ENCODE assay signal across 21 mouse cellular contexts in the genomic region with DNA sequence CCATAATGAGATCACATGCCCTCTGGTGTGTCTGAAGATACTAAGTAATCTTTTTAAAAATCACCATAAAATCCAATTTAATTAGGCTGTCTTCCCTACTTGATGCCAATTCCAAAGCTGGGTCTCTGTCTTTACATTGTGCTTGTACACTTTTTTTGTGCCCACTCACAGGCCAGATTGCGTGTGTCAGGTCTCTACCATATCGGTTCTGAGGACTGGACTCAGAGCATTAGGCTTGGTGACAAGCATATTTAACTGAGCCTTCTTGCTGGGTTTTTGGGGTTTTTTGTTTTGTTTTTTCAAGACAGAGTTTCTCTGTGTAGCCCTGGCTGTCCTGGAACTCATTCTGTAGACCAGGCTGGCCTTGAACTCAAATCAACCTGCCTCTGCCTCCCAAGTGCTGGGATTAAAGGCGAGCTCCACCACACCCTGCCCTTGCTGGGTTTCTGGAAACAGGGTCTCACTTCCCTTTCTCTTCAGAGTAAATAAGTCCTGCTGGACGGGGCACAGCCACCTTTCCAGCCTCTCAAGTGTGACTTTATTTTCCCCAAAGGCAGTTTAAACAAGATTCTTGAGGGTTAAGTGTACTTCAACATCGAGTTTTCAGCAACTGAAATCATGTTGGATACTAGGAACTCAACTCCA. TPM values are rescaled to one million over a fixed set of nuclear protein-coding genes. Genes with fewer than 3 reads are reported as not detected.
DNase-seq lines count a peak whose midpoint lies in the region; ATAC-seq lines count a peak whose summit lies in the region.
"Had no signal": no experiment of that assay in that cellular context is flagged by ENCODE, and none has a peak within 500 bp of the region (broad histone marks: within the 10 kb centered on the region; RNA-seq: fewer than 3 reads in every experiment).

No protein-coding gene starts in this region.

- DNase-seq in heart, adult 18-20 months = no peak
- no peak for DNase-seq in liver, embryonic 11.5 days (ENCODE audit: low spot score)
- DNase-seq in B cell, adult 2 months = peak; percentile 42 to 46
- DNase-seq in T-cell, adult 2 months (ENCODE audit: low spot score) = peak; percentile 31
- no peak for DNase-seq in cerebellum, adult 18-20 months
- no peak for DNase-seq in layer of hippocampus, postnatal 14 days (ENCODE audit: low spot score in 2 of 2)
- DNase-seq: adrenal gland, adult 2 months; cerebellum, adult 11 months; cerebellum, postnatal 36 days; gastrocnemius, postnatal 36 days; heart, postnatal 36 days; kidney, postnatal 14 days; layer of hippocampus, adult 9-11 months; lung, postnatal 10 days had no signal

- no peaks in the 10 kb centered on the region for H3K9me3 ChIP-seq in heart, embryonic 11.5 days (replicated peaks; ENCODE audit: control insufficient read depth, low read length)
- H3K9me3 ChIP-seq in liver, embryonic 11.5 days (ENCODE audit: control insufficient read depth, low read length) = no peaks in the 10 kb centered on the region
- no peaks in the 10 kb centered on the region for H3K9me3 ChIP-seq in liver, embryonic 12.5 days (replicated peaks)
- H3K9me3 ChIP-seq: embryonic facial prominence, embryonic 12.5 days; heart, embryonic 13.5 days; limb, embryonic 15.5 days had no signal

- no peaks in the 10 kb centered on the region for H3K27me3 ChIP-seq in heart, embryonic 11.5 days (ENCODE audit: control insufficient read depth, insufficient read depth, low read length)
- no peaks in the 10 kb centered on the region for H3K27me3 ChIP-seq in liver, embryonic 11.5 days (replicated peaks; ENCODE audit: control insufficient read depth, insufficient read depth, low read length)
- H3K27me3 ChIP-seq in liver, embryonic 12.5 days (replicated peaks) = no peaks in the 10 kb centered on the region
- H3K27me3 ChIP-seq: embryonic facial prominence, embryonic 12.5 days; heart, embryonic 13.5 days; limb, embryonic 15.5 days had no signal

- ATAC-seq in heart, embryonic 11.5 days (replicated peaks; ENCODE audit: insufficient number of reproducible peaks, low FRiP score, low TSS enrichment) = 0 out of 2 replicates have a peak, but pooled peaks have one; percentile 18
- ATAC-seq in liver, embryonic 11.5 days (replicated peaks; ENCODE audit: low FRiP score) = 0 out of 2 replicates have a peak, but pooled peaks have one; percentile 29
- no peak for ATAC-seq in liver, embryonic 12.5 days
- ATAC-seq: inflammation-experienced regulatory T-cells, adult 6 months had no signal

- no peaks in the 10 kb centered on the region for H3K4me1 ChIP-seq in heart, embryonic 11.5 days (ENCODE audit: control insufficient read depth, insufficient read depth, low read length)
- no peaks in the 10 kb centered on the region for H3K4me1 ChIP-seq in liver, embryonic 11.5 days (replicated peaks; ENCODE audit: control insufficient read depth, insufficient read depth, low read length)
- H3K4me1 ChIP-seq in liver, embryonic 12.5 days = no peaks in the 10 kb centered on the region
- H3K4me1 ChIP-seq: embryonic facial prominence, embryonic 12.5 days; heart, embryonic 13.5 days; limb, embryonic 15.5 days had no signal

- 76% methylated on average over 5 of the region's 5 CpGs for WGBS in heart, embryonic 11.5 days (ENCODE audit: insufficient replicate concordance)
- WGBS in liver, embryonic 11.5 days = 72% methylated on average over 5 of the region's 5 CpGs
- WGBS in liver, embryonic 12.5 days (ENCODE audit: insufficient replicate concordance) = 76% methylated on average over 5 of the region's 5 CpGs

- no peak overlapping the region for H3K4me3 ChIP-seq in heart, embryonic 11.5 days (ENCODE audit: low read depth, low read length)
- no peak overlapping the region for H3K4me3 ChIP-seq in liver, embryonic 11.5 days (ENCODE audit: low read depth, low read length)
- no peak overlapping the region for H3K4me3 ChIP-seq in liver, embryonic 12.5 days
- H3K4me3 ChIP-seq: embryonic facial prominence, embryonic 12.5 days; heart, embryonic 13.5 days; limb, embryonic 15.5 days had no signal

- H3K9ac ChIP-seq in heart, embryonic 11.5 days (ENCODE audit: low read depth, low read length) = no peak overlapping the region
- H3K9ac ChIP-seq in liver, embryonic 11.5 days (ENCODE audit: low read depth, low read length) = no peak overlapping the region
- no peak overlapping the region for H3K9ac ChIP-seq in liver, embryonic 12.5 days
- H3K9ac ChIP-seq: embryonic facial prominence, embryonic 12.5 days; heart, embryonic 13.5 days; limb, embryonic 15.5 days had no signal

- H3K27ac ChIP-seq in heart, embryonic 11.5 days (ENCODE audit: low read depth, low read length) = no peak overlapping the region
- no peak overlapping the region for H3K27ac ChIP-seq in liver, embryonic 11.5 days (ENCODE audit: low read depth, low read length)
- H3K27ac ChIP-seq in liver, embryonic 12.5 days = no peak overlapping the region
- H3K27ac ChIP-seq: embryonic facial prominence, embryonic 12.5 days; heart, embryonic 13.5 days; stomach, postnatal 0 days had no signal

- H3K4me2 ChIP-seq in heart, embryonic 11.5 days = no peak overlapping the region
- H3K4me2 ChIP-seq in liver, embryonic 11.5 days = no peak overlapping the region
- H3K4me2 ChIP-seq in liver, embryonic 12.5 days = no peak overlapping the region
- H3K4me2 ChIP-seq: embryonic facial prominence, embryonic 12.5 days; heart, embryonic 13.5 days; limb, embryonic 15.5 days had no signal

- H3K36me3 ChIP-seq in heart, embryonic 11.5 days (ENCODE audit: control insufficient read depth, insufficient read depth, low read length) = peaks cover 37% of the 10 kb centered on the region
- peaks cover 42% of the 10 kb centered on the region for H3K36me3 ChIP-seq in liver, embryonic 11.5 days (ENCODE audit: control insufficient read depth, insufficient read depth, low read length)
- H3K36me3 ChIP-seq in liver, embryonic 12.5 days = peaks cover 91% of the 10 kb centered on the region

RNA-seq across cellular contexts. Expression of gene Clk1, which starts 14.2 kb away (rescaled TPM):
- polyA plus RNA-seq in heart, embryonic 11.5 days (2014; fragmentation: Nextera tagmentation; extraction: Ambion mirVana) = 134 and 148 TPM in 2 replicates
- total RNA-seq in heart, adult 18-20 months (2021) = 10 to 100 TPM; 43.0 to 61.3 TPM
- 124 and 129 TPM in 2 replicates for polyA plus RNA-seq in liver, embryonic 11.5 days (2014; fragmentation: Nextera tagmentation; extraction: Ambion mirVana)
- polyA plus RNA-seq in liver, embryonic 12.5 days (2016; fragmentation: Nextera tagmentation; extraction: Ambion mirVana) = 96.2 and 96.4 TPM in 2 replicates
- total RNA-seq in layer of hippocampus, postnatal 14 days (2021) = 100 to 1,000 TPM; 121 to 136 TPM

RNA-seq across cellular contexts. Expression of gene Bzw1, which starts 17.0 kb away (rescaled TPM):
- 274 and 298 TPM in 2 replicates for polyA plus RNA-seq in heart, embryonic 11.5 days (2014; fragmentation: Nextera tagmentation; extraction: Ambion mirVana)
- 10 to 100 TPM; 66.2 to 70.6 TPM for total RNA-seq in heart, adult 18-20 months (2021)
- 344 and 399 TPM in 2 replicates for polyA plus RNA-seq in liver, embryonic 11.5 days (2014; fragmentation: Nextera tagmentation; extraction: Ambion mirVana)
- 225 and 229 TPM in 2 replicates for polyA plus RNA-seq in liver, embryonic 12.5 days (2016; fragmentation: Nextera tagmentation; extraction: Ambion mirVana)
- 100 to 1,000 TPM; 184 to 185 TPM for total RNA-seq in layer of hippocampus, postnatal 14 days (2021)

RNA-seq across cellular contexts. Expression of gene Nif3l1, which starts 35.3 kb away (rescaled TPM):
- polyA plus RNA-seq in heart, embryonic 11.5 days (2014; fragmentation: Nextera tagmentation; extraction: Ambion mirVana) = 35.0 and 36.4 TPM in 2 replicates
- 10 to 100 TPM; 10.8 to 13.8 TPM for total RNA-seq in heart, adult 18-20 months (2021)
- 44.0 and 45.0 TPM in 2 replicates for polyA plus RNA-seq in liver, embryonic 11.5 days (2014; fragmentation: Nextera tagmentation; extraction: Ambion mirVana)
- 25.2 TPM in 2 replicates for polyA plus RNA-seq in liver, embryonic 12.5 days (2016; fragmentation: Nextera tagmentation; extraction: Ambion mirVana)
- 10 to 100 TPM; 21.4 to 21.8 TPM for total RNA-seq in layer of hippocampus, postnatal 14 days (2021)

RNA-seq across cellular contexts. Expression of gene Ppil3, which starts 35.6 kb away (rescaled TPM):
- polyA plus RNA-seq in heart, embryonic 11.5 days (2014; fragmentation: Nextera tagmentation; extraction: Ambion mirVana) = 36.5 and 37.1 TPM in 2 replicates
- 10 to 100 TPM; 18.3 to 19.5 TPM for total RNA-seq in heart, adult 18-20 months (2021)
- 58.6 and 62.8 TPM in 2 replicates for polyA plus RNA-seq in liver, embryonic 11.5 days (2014; fragmentation: Nextera tagmentation; extraction: Ambion mirVana)
- 34.0 and 39.9 TPM in 2 replicates for polyA plus RNA-seq in liver, embryonic 12.5 days (2016; fragmentation: Nextera tagmentation; extraction: Ambion mirVana)
- total RNA-seq in layer of hippocampus, postnatal 14 days (2021) = 10 to 100 TPM; 25.5 to 28.3 TPM

Comparison
In these comparisons a context has a peak if more than half of its experiments do, and no peak if none do; other contexts are left out.
1. DNase-seq: peak in B cell, adult 2 months (2 of 2) and T-cell, adult 2 months (single experiment); none in heart, adult 18-20 months (0 of 2), liver, embryonic 11.5 days (single experiment), cerebellum, adult 18-20 months (0 of 2) and layer of hippocampus, postnatal 14 days (0 of 2).